Mouse (Mus musculus): ENCODE results near the gene BC055324.

- TF ChIP-seq CTCF (IDR thresholded peaks at IDR 0.05; ENCODE audit: borderline replicate concordance, insufficient read depth, low read length) (no peak), POLR2A (IDR thresholded peaks at IDR 0.05; ENCODE audit: low read depth, low read length) (no peak)
These were observed 83.8 kb downstream of the BC055324 start for GRCm38 (mm10) chr1:163910785-163911184.

All from embryonic fibroblast, embryonic 13.5 days (primary cell).